Mouse (Mus musculus) stomach, embryonic 16.5 days (tissue): ENCODE measurements around the gene Exoc4. TPM values are rescaled to one million over a fixed set of nuclear protein-coding genes. Genes with fewer than 3 reads are reported as not detected.

Source experiments
- ATAC-seq: fragments of 200-750 bp; cut with Nextera tagmentation; 2 replicates; pipeline ENCODE4 v1.8.0; 2017; ENCODE audit warnings: moderate number of reproducible peaks, moderate TSS enrichment; ENCODE audit not compliant: insufficient read depth, low FRiP score
- H3K27ac ChIP-seq: fragments of 300-500 bp; sonication (generic); 2 replicates; pipeline ENCODE4 v1.5.1; 2014; ENCODE audit warnings: low read length
- H3K27me3 ChIP-seq: fragments of 300-500 bp; sonication (generic); 2 replicates; pipeline ENCODE4 v1.6.1; 2014; ENCODE audit warnings: low read length, control low read depth, mixed read lengths; ENCODE audit not compliant: control insufficient read depth, insufficient read depth
- H3K36me3 ChIP-seq: fragments of 300-500 bp; sonication (generic); 2 replicates; pipeline ENCODE4 v1.6.1; 2014; ENCODE audit warnings: low read length; ENCODE audit not compliant: control insufficient read depth, insufficient read depth
- H3K4me1 ChIP-seq: fragments of 300-500 bp; sonication (generic); 2 replicates; pipeline ENCODE4 v1.6.1; 2014; ENCODE audit warnings: low read length, control low read depth, mixed read lengths; ENCODE audit not compliant: control insufficient read depth, insufficient read depth
- H3K4me2 ChIP-seq: fragments of 300-500 bp; sonication (generic); 2 replicates; pipeline ENCODE4 v1.6.1; 2014; ENCODE audit warnings: low read depth, low read length, mixed read lengths
- H3K4me3 ChIP-seq: fragments of 300-500 bp; sonication (generic); replicated peaks from 2 replicates; pipeline ENCODE4 v1.5.1; 2014; ENCODE audit warnings: mild to moderate bottlenecking, low read length
- H3K9ac ChIP-seq: fragments of 300-500 bp; sonication (generic); 2 replicates; pipeline ENCODE4 v1.6.1; 2014; ENCODE audit warnings: low read length
- H3K9me3 ChIP-seq: fragments of 300-500 bp; sonication (generic); replicated peaks from 2 replicates; pipeline ENCODE4 v1.6.1; 2016; ENCODE audit warnings: low read length, control low read depth; ENCODE audit not compliant: control insufficient read depth
- WGBS: fragments of 180-500 bp; shearing (Covaris S2); extraction: QIAGEN DNeasy Blood & Tissue Kit; methylation state at CpG from one replicate; pipeline ENCODE4 v1.1.7; 2014; 5-methylcytosine and 5-hydroxymethylcytosine counted together
- polyA plus RNA-seq: library from polyadenylated mRNA; unstranded; fragments of >200 nt; fragmentation: Nextera tagmentation; extraction: Ambion mirVana; gene quantifications from 2 replicates; pipeline ENCODE4 v1.2.1, GENCODE M21; 2015

The Exoc4 gene
- polyA plus RNA-seq, 1 experiment from 2014 or later, result 37.8 TPM

DNA sequence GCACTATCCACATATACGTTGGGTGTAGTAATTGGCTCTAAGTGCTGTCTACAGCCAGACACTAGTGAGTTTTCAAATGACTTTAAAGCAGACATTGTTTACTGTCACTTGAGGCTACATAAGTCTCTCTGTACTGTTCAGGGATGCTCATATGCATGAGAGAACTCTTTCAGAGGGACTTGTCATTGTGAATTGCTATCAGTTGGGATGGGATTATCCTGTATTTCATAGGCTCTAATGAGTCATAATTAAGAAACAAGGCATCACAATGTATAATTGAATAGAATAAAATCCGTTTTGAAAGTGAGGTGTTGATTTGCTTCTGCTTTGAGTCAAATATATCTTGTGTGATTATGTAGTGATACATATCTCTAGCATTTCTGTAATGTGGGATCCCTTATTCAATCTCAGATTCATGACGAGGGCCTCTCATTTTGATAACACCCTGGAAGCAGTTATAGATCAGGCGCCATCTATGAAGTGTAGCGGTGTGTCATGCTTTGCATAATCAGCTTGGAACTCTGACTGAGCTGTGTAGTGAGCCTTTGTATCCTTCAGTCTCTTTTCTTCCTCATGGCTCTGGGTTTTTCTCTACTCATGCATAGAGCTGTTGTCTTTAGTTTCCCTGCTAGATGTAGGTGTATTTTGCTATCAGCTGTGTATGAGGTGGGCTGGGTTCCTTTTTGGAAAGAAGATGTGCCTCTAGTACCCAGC is 8.3 kb downstream of the Exoc4 start:
- Histone ChIP-seq H3K4me1 (no peaks in the 10 kb centered on the region), H3K4me2 (no peak overlapping the region), H3K27ac (no peak overlapping the region), H3K27me3 (no peaks in the 10 kb centered on the region), H3K9ac (no peak overlapping the region), H3K4me3 (no peak overlapping the region), H3K9me3 (no peaks in the 10 kb centered on the region), H3K36me3 (no peaks in the 10 kb centered on the region)
- no peak for ATAC-seq
- WGBS, result 75% methylated on average over 5 of the region's 5 CpGs

DNA sequence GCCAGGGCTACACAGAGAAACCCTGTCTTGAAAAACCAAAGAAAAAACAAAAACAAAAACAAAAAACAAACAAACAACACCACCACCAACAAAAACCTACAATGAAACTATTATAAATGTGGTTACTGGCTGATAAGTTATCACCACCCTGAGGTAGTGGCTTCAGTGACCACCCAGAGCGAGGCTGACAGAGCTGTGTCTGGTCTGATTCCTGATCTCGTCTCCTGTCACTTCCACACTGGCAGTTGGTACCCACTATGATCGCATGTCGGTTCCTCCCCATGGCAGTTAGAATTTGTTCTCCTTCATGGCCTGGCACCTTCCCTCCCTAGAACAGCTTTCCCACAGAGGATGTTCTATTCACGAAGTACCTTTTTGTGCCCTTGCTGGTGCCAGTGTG is 11.0 kb downstream of the Exoc4 start:
- H3K4me3 ChIP-seq, result no peak overlapping the region
- no peaks in the 10 kb centered on the region for H3K36me3 ChIP-seq
- H3K4me1 ChIP-seq, result peaks cover 2% of the 10 kb centered on the region; the same call in 1 of the 2 replicates
- no peak overlapping the region for H3K9ac ChIP-seq
- WGBS, result 90% methylated on average over 5 of the region's 5 CpGs
- H3K27me3 ChIP-seq, result no peaks in the 10 kb centered on the region
- H3K4me2 ChIP-seq, result no peak overlapping the region
- H3K9me3 ChIP-seq, result no peaks in the 10 kb centered on the region
- H3K27ac ChIP-seq, result no peak overlapping the region
- no peak for ATAC-seq

- ATAC-seq, result no peak
- Histone ChIP-seq H3K9ac (no peak overlapping the region), H3K27ac (no peak overlapping the region), H3K4me2 (no peak overlapping the region), H3K4me1 (peaks cover 2% of the 10 kb centered on the region; the same call in 1 of the 2 replicates), H3K27me3 (no peaks in the 10 kb centered on the region), H3K36me3 (no peaks in the 10 kb centered on the region), H3K9me3 (no peaks in the 10 kb centered on the region), H3K4me3 (no peak overlapping the region)
- 75% methylated on average over 3 of the region's 3 CpGs for WGBS
These were observed 12.7 kb downstream of the Exoc4 start for GRCm38 (mm10) chr6:33261606-33262005.

- Histone ChIP-seq H3K4me2 (no peak overlapping the region), H3K9me3 (no peaks in the 10 kb centered on the region), H3K9ac (no peak overlapping the region), H3K27ac (no peak overlapping the region), H3K4me3 (no peak overlapping the region), H3K4me1 (peaks cover 2% of the 10 kb centered on the region; the same call in 1 of the 2 replicates), H3K36me3 (0 out of 2 replicates have a peak, but pooled peaks cover 4% of the 10 kb centered on the region), H3K27me3 (no peaks in the 10 kb centered on the region)
- WGBS, result 50% methylated on average over 5 of the region's 5 CpGs
- ATAC-seq, result no peak
These were observed 15.1 kb downstream of the Exoc4 start for GRCm38 (mm10) chr6:33263950-33264349.

GRCm38 (mm10) chr6:33264388-33264787 is 15.5 kb downstream of the Exoc4 start:
- H3K36me3 ChIP-seq, result 0 out of 2 replicates have a peak, but pooled peaks cover 4% of the 10 kb centered on the region
- no peak overlapping the region for H3K9ac ChIP-seq
- no peak overlapping the region for H3K4me2 ChIP-seq
- no peak overlapping the region for H3K4me3 ChIP-seq
- H3K27me3 ChIP-seq, result no peaks in the 10 kb centered on the region
- no peaks in the 10 kb centered on the region for H3K9me3 ChIP-seq
- no peak overlapping the region for H3K27ac ChIP-seq
- no peak for ATAC-seq
- peaks cover 2% of the 10 kb centered on the region; the same call in 1 of the 2 replicates for H3K4me1 ChIP-seq
- 67% methylated on average over 2 of the region's 2 CpGs for WGBS

DNA sequence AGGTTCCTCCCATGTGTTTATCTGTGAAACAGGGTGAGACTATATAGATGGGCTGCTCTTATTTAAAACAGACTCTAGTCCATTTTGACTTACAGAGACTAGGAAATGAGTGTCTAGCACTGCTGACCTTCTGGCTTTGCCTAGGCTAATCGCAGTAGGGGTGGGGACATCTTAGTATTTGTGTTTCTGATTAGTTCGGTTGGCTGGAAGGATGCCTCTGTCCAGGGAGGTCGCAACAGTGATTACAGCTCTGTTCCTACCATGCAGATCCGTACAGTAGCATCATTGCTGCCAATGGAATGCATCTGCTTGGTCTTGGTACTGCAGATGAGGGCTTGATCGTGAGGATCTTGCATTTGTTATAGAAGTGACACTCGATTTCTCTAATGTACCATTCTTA is 18.7 kb downstream of the Exoc4 start:
- no peak overlapping the region for H3K4me2 ChIP-seq
- ATAC-seq, result no peak
- H3K9me3 ChIP-seq, result no peaks in the 10 kb centered on the region
- 83% methylated on average over 6 of the region's 6 CpGs for WGBS
- no peak overlapping the region for H3K9ac ChIP-seq
- H3K4me3 ChIP-seq, result no peak overlapping the region
- H3K4me1 ChIP-seq, result peaks cover 2% of the 10 kb centered on the region; the same call in 1 of the 2 replicates
- H3K36me3 ChIP-seq, result peaks cover 9% of the 10 kb centered on the region; the same call in 1 of the 2 replicates
- no peak overlapping the region for H3K27ac ChIP-seq
- H3K27me3 ChIP-seq, result no peaks in the 10 kb centered on the region

DNA sequence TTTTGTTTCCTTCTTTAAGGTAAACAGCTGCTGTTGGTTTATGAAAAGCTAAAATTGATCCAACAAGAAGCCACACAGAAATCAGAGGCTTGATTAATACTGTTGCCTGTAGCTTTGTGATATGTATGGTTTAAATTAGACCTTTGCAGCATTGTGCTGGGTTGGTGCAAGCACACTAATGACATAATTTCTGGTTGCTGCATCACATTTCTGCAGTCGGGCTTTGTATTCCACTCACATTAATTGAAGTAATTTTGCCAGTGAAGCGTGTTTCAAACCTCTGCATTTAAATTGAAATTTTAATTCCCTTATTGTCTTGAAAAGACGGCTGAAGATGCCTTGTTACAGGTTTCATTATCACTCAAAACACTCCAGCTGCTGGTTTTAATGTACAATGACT is 34.6 kb downstream of the Exoc4 start:
- Histone ChIP-seq H3K27ac (no peak overlapping the region), H3K9me3 (no peaks in the 10 kb centered on the region), H3K9ac (no peak overlapping the region), H3K36me3 (no peaks in the 10 kb centered on the region), H3K4me1 (0 out of 2 replicates have a peak, but pooled peaks cover 4% of the 10 kb centered on the region), H3K27me3 (no peaks in the 10 kb centered on the region), H3K4me2 (no peak overlapping the region), H3K4me3 (no peak overlapping the region)
- no peak for ATAC-seq
- 70% methylated on average over 3 of the region's 3 CpGs for WGBS

- Histone ChIP-seq H3K4me3 (no peak overlapping the region), H3K27ac (no peak overlapping the region), H3K9ac (no peak overlapping the region), H3K9me3 (no peaks in the 10 kb centered on the region), H3K36me3 (no peaks in the 10 kb centered on the region), H3K4me1 (0 out of 2 replicates have a peak, but pooled peaks cover 4% of the 10 kb centered on the region), H3K27me3 (no peaks in the 10 kb centered on the region), H3K4me2 (no peak overlapping the region)
- ATAC-seq, result no peak
- WGBS, result 67% methylated on average over 4 of the region's 4 CpGs
These were observed 35.1 kb downstream of the Exoc4 start for GRCm38 (mm10) chr6:33283936-33284335.

DNA sequence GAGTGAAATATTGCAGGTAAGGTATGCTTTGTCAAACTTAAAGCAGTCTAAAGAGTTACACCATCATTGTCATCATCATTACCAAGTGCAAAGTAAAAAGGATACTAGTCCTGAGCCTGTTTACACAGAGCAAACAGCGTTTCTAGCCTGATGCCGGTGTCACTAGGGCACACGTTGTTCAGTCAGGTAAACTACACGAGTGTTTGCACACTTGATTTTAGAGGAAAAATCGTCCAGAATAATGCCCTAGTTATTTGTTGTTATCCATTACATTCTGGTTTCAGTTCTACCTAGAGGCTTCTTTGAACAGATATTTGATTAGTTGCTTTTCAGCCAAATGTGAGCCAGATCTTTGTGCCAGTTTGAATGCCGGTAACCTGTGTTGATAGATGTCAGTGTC is 37.5 kb downstream of the Exoc4 start:
- no peaks in the 10 kb centered on the region for H3K9me3 ChIP-seq
- no peak for ATAC-seq
- H3K4me2 ChIP-seq, result no peak overlapping the region
- no peak overlapping the region for H3K9ac ChIP-seq
- no peaks in the 10 kb centered on the region for H3K36me3 ChIP-seq
- 52% methylated on average over 6 of the region's 6 CpGs for WGBS
- H3K27me3 ChIP-seq, result no peaks in the 10 kb centered on the region
- no peak overlapping the region for H3K27ac ChIP-seq
- H3K4me1 ChIP-seq, result 0 out of 2 replicates have a peak, but pooled peaks cover 4% of the 10 kb centered on the region
- no peak overlapping the region for H3K4me3 ChIP-seq
